Mouse (Mus musculus) T-helper 1 cell (primary cell): ENCODE results near the gene Sox5.

ENCODE experiments used
- in situ Hi-C: fragments of 300-600 bp; cut with MboI, MseI; formaldehyde crosslinking; loops from one replicate; pipeline ENCODE4 v1.15.1; 2025; ENCODE audit warnings: high pct_unique_total_duplicates

Sox5 gene

DNA sequence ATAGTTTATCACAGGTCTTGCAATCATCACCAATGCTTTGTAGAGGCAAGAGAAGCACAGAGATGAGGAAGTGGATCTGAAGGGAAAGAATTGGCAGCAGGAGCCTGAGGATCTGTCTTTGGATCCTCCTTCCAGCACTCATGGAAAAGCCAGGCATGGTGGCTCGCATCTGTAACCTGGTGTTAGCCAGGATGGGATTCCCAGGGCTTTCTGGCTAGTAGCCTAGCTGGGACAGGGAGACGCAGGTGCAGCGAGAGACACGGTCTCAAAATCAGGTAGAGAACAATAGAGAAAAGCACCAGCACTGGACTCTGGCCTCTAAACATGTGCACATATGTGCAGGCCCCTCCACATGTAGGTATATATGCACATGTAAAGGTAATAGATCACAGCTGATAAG, 330.1 kb downstream of the Sox5 start:
- in situ Hi-C loops: loop anchor here (5.0 kb wide), 1 partner anchor 79 kb away; no protein-coding TSS in a partner anchor

- in situ Hi-C loops: no loop called here
Observed at GRCm38 (mm10) chr6:144445761-144446373, 335.9 kb downstream of the Sox5 start.

GRCm38 (mm10) chr6:144444367-144444766, 337.4 kb downstream of the Sox5 start:
- in situ Hi-C loops: no loop called here

DNA sequence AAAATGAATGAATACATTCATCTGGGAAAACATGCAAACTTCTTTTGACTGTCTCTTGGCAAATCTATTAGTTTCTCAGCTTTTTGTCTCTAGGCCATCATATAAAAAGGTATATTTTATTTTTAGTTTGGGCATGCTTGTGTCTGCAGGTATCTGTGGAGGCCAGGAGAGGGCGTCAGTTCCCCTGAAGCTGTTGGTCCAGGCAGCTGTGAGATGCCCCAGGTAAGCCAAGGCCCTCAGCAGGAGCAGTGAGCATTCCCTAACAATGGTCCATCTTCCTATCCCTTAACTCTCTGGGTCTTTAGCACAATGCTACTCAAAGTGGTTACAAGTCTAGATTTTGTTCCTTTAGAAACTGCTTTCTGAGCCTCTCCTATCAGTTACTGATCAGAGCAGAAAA, 338.1 kb downstream of the Sox5 start:
- in situ Hi-C loops: no loop called here

DNA sequence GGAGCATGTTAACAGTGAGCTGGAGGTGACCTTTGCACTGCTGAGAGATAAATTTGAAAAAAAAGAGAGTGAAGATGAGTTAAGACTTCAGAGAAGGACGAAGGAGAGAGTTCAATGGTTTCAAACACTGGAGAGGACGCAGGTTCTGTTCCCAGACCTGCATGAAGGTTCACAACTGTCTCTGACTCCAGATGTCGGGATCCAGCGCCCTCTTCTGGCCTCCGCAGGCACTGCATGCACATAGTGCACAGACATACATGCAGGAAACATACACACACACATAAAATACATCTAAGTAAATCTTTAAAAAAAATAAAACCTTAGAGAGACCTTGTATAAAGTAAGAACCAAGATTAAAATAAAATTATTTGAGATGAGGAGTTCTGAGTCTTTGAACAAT, 352.5 kb downstream of the Sox5 start:
- in situ Hi-C loops: no loop called here

DNA sequence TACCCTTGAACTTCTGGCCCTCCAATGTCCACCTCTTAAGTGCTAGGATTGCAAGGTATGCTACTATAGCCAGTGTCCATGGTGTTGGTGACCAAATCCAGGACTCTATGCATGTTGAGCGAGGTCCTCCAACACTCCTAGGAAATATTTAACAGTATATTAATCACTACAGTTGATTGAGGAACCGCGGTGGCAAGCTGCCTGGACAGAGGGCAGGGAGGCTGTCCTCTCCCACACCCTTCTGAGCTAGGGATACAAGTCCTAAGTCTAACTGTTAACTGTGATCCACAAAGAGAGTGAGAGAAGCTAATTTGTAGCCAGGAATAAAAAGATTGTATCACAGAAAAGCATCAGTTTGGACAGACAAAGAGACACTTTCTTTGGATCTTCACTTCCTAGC, 373.7 kb downstream of the Sox5 start:
- in situ Hi-C loops: no loop called here

- in situ Hi-C loops: no loop called here
Observed at GRCm38 (mm10) chr6:144398115-144398514, 383.7 kb downstream of the Sox5 start.

- in situ Hi-C loops: no loop called here
Observed at GRCm38 (mm10) chr6:144393151-144393550, 388.6 kb downstream of the Sox5 start.

DNA sequence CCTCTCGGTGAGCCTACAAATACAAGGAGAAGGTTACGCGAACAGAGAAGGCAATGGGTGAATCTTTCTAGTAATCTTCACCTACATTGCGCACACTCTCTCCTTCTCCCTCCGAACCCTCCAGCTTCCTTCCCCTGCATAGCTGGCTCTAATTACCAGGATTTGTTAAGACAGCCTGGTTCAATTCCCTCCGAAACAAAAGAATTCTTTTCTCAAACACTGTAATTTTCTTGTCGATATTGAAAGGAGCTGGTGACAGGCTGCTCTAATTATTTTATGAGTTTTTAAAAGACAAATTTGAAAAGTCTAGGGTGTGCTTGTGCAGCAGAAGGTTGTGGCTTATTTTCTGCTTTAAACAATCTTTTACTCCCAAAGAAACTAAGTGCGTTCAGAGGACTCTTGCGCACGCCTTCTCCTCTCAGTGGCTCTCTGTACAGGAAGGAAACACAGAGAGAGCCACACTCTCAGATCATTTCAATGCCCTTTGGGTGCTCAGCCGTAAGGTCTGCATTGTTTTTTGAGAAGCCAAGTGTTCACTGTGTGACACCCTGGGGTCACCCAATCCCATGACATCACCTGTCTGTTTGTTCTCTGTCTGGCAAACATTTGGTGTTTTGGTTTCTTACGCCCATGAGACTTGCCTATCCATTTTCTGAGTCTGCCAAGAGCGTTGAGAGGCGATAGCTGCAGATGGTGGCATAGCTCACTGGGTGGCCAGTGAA, 392.3 kb downstream of the Sox5 start:
- in situ Hi-C loops: no loop called here

GRCm38 (mm10) chr6:144387539-144388255, 394.1 kb downstream of the Sox5 start:
- in situ Hi-C loops: no loop called here

DNA sequence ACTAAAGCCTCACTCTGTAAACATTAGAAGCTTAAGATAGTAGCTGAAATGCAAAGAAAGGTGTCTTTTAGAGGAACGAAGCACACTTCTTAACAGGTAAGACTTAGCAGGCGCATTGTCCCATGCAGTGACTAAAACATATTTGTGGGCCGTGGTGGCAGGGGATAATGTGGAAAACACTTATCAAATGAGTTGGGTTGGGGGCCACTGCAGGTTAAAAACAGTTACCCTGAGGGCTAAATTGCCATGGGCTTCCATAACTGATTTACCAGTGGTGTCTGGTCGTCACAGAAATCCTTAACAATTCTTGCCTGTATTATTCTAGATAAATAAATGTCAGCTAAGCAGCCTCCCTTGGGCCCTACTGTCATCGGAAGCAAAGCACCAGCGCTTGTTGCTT, 401.1 kb downstream of the Sox5 start:
- in situ Hi-C loops: no loop called here

GRCm38 (mm10) chr6:144380171-144380570, 401.6 kb downstream of the Sox5 start:
- in situ Hi-C loops: no loop called here

- in situ Hi-C loops: loop anchor here (5.0 kb wide), 1 partner anchor 77 kb away; no protein-coding TSS in a partner anchor
Observed at GRCm38 (mm10) chr6:144374810-144375209, 407.0 kb downstream of the Sox5 start.

GRCm38 (mm10) chr6:144370699-144371098, 411.1 kb downstream of the Sox5 start:
- in situ Hi-C loops: loop anchor here (5.0 kb wide), 1 partner anchor 82 kb away; no protein-coding TSS in a partner anchor

DNA sequence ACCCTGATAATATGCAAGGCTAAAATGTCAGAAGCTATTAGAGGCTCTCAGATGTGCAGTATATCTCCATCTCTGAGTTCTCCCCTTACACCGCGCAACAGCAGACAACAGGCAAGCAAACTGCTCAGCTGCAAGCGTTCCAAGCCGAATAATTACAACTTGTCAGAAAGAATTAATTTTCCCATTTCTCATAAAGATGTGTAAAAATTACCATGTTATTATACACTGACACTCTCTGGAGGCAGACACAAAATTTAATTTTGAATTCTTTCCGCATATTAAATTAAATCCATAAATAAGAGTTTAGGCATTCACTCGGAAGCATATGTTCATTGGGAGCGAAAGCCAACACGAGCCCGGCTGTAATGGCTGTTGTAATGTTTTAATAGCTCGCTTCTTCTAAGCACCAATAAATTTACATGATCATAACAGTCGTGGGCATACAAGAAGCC, 414.1 kb downstream of the Sox5 start:
- in situ Hi-C loops: no loop called here

- in situ Hi-C loops: no loop called here
Observed at GRCm38 (mm10) chr6:144361267-144362038, 420.3 kb downstream of the Sox5 start.

DNA sequence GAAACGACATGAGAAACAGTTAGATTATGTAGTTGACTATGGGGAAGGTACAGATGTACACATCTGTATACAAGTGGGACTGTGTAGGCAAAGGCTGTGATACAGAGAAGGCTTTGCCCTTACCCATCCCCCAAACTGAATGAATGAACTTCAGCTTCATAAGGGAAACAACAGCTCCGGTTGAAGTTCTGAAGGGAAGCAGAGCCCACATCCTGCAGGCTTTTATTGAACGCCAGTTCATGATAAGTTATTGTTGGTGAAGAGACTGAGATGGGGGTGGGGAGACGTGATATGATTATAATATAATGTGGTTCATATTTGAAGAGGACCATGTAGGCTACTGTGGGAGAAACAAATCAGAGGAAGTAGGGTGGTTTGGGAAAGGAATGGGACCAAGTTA, 424.7 kb downstream of the Sox5 start:
- in situ Hi-C loops: no loop called here

GRCm38 (mm10) chr6:144351049-144351448, 430.7 kb downstream of the Sox5 start:
- in situ Hi-C loops: no loop called here

DNA sequence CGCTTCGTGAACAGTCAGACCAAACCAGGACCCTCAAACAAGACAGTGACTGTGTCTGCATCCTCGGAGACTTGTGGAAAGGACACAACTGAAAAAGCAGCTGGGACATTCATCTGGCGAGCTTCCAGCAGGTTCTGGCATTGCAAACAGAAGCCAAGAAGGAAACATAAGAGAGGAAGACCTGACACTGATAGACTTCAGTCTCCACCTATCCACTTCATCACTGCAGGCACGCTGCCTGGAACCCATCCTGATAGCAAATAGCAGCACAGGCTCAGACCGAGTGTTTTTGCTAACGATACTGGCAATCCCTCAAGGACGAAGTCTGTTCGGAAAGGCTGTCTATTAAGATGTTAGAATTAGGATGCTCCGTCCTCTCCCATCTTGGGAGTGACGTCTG, 438.4 kb downstream of the Sox5 start:
- in situ Hi-C loops: no loop called here

GRCm38 (mm10) chr6:144339554-144339953, 442.2 kb downstream of the Sox5 start:
- in situ Hi-C loops: no loop called here

- in situ Hi-C loops: no loop called here
Observed at GRCm38 (mm10) chr6:144339006-144339405, 442.8 kb downstream of the Sox5 start.

DNA sequence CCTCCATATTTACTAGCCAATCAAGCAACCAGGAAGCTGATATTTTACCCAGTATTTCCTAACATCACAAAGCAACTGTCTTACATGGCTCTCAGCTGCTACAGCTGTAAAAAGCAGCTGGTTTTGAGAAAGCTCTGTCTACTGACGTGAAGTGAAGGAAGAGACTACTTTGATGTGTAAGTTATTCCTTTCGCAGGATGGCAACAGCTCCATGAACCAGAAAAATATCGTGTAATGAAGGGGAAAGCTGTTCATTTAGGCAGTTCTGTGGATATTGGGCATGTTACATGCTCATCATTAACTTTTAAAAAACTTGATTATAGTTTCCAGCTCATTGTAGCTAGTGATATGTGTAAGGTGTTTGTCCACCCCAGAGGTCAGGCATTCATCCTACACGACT, 443.6 kb downstream of the Sox5 start:
- in situ Hi-C loops: no loop called here
